8 mouse cellular contexts compared by ENCODE assay signal in genomic region chr12:15817365-15817764, GRCm38 (mm10). TPM values are rescaled to one million over a fixed set of nuclear protein-coding genes. Genes with fewer than 3 reads are reported as not detected.
DNase-seq lines count a peak whose midpoint lies in the region; ATAC-seq and TF ChIP-seq lines count a peak whose summit lies in the region.

No protein-coding gene starts in this region.

- peak overlapping the region; percentile 95 for H3K4me2 ChIP-seq in lung, embryonic 15.5 days
- peak overlapping the region; percentile 77 for H3K4me2 ChIP-seq in embryonic facial prominence, embryonic 15.5 days (replicated peaks)
- peak overlapping the region; percentile 90 for H3K4me2 ChIP-seq in hindbrain, embryonic 14.5 days (replicated peaks)
- H3K4me2 ChIP-seq in limb, embryonic 14.5 days (replicated peaks; ENCODE audit: low read depth, low read length, severe bottlenecking) = peak overlapping the region; percentile 73
- H3K4me2 ChIP-seq in stomach, embryonic 14.5 days (replicated peaks; ENCODE audit: low read depth, low read length) = peak overlapping the region; percentile 79

- no peaks in the 10 kb centered on the region for H3K36me3 ChIP-seq in lung, embryonic 15.5 days
- H3K36me3 ChIP-seq in embryonic facial prominence, embryonic 15.5 days = no peaks in the 10 kb centered on the region
- H3K36me3 ChIP-seq in hindbrain, embryonic 14.5 days (replicated peaks; ENCODE audit: control insufficient read depth, insufficient read depth) = no peaks in the 10 kb centered on the region
- no peaks in the 10 kb centered on the region for H3K36me3 ChIP-seq in limb, embryonic 14.5 days (ENCODE audit: control insufficient read depth, insufficient read depth, low read length)
- H3K36me3 ChIP-seq in stomach, embryonic 14.5 days (ENCODE audit: control insufficient read depth, insufficient read depth, low read length) = no peaks in the 10 kb centered on the region

- DNase-seq in lung, postnatal 4 days = no peak
- DNase-seq in hindbrain, embryonic 14.5 days (ENCODE audit: low spot score) = no peak
- peak; percentile 33 for DNase-seq in limb, embryonic 14.5 days (ENCODE audit: low spot score)
- DNase-seq in cerebellum, postnatal 36 days = no peak

- WGBS in lung, embryonic 15.5 days = 21% methylated on average over 4 of the region's 4 CpGs
- 33% methylated on average over 4 of the region's 4 CpGs for WGBS in embryonic facial prominence, embryonic 15.5 days
- 16% methylated on average over 4 of the region's 4 CpGs for WGBS in hindbrain, embryonic 14.5 days
- 29% methylated on average over 4 of the region's 4 CpGs for WGBS in limb, embryonic 14.5 days
- WGBS in stomach, embryonic 14.5 days = 19% methylated on average over 4 of the region's 4 CpGs

- ATAC-seq in lung, embryonic 15.5 days (ENCODE audit: borderline replicate concordance, extremely low read depth, low FRiP score, low TSS enrichment) = no peak
- no peak for ATAC-seq in embryonic facial prominence, embryonic 15.5 days (ENCODE audit: insufficient number of reproducible peaks, low FRiP score, low TSS enrichment, low read depth)
- ATAC-seq in hindbrain, embryonic 14.5 days (ENCODE audit: low FRiP score) = no peak
- ATAC-seq in limb, embryonic 14.5 days (ENCODE audit: low FRiP score, low read depth) = no peak
- ATAC-seq in stomach, embryonic 14.5 days (ENCODE audit: insufficient number of reproducible peaks, insufficient read depth, low FRiP score, low read depth) = no peak
- no peak for ATAC-seq in activated CD4-positive, CD25-positive, alpha-beta regulatory T cell, adult 4 months

- no peak for TF ChIP-seq POLR2A in limb, embryonic 14.5 days (IDR thresholded peaks at IDR 0.05; ENCODE audit: borderline replicate concordance, extremely low read depth, insufficient read depth, insufficient read length)

- H3K4me1 ChIP-seq in lung, embryonic 15.5 days = peaks cover 18% of the 10 kb centered on the region
- peaks cover 11% of the 10 kb centered on the region; the same call in 1 of the 2 replicates for H3K4me1 ChIP-seq in embryonic facial prominence, embryonic 15.5 days
- no peaks in the 10 kb centered on the region; the same call in 1 of the 2 replicates for H3K4me1 ChIP-seq in hindbrain, embryonic 14.5 days (replicated peaks; ENCODE audit: control insufficient read depth, insufficient read depth, low read length)
- H3K4me1 ChIP-seq in limb, embryonic 14.5 days (ENCODE audit: control insufficient read depth, insufficient read depth, low read length) = peaks cover 3% of the 10 kb centered on the region; the same call in 1 of the 2 replicates
- 0 out of 2 replicates have a peak, but pooled peaks cover 4% of the 10 kb centered on the region for H3K4me1 ChIP-seq in stomach, embryonic 14.5 days (ENCODE audit: control insufficient read depth, insufficient read depth, low read length)

- no peaks in the 10 kb centered on the region for H3K9me3 ChIP-seq in lung, embryonic 15.5 days
- H3K9me3 ChIP-seq in embryonic facial prominence, embryonic 15.5 days (replicated peaks) = no peaks in the 10 kb centered on the region
- H3K9me3 ChIP-seq in hindbrain, embryonic 14.5 days (ENCODE audit: control insufficient read depth, low read length) = no peaks in the 10 kb centered on the region
- H3K9me3 ChIP-seq in limb, embryonic 14.5 days (ENCODE audit: control insufficient read depth, low read length) = no peaks in the 10 kb centered on the region
- no peaks in the 10 kb centered on the region for H3K9me3 ChIP-seq in stomach, embryonic 14.5 days (ENCODE audit: control insufficient read depth, low read depth, low read length)

- H3K4me3 ChIP-seq in lung, embryonic 15.5 days = peak overlapping the region; percentile 69
- peak overlapping the region; percentile 84 for H3K4me3 ChIP-seq in embryonic facial prominence, embryonic 15.5 days (replicated peaks)
- peak overlapping the region; percentile 98 for H3K4me3 ChIP-seq in hindbrain, embryonic 14.5 days (replicated peaks; ENCODE audit: low read length)
- peak overlapping the region; percentile 67 for H3K4me3 ChIP-seq in limb, embryonic 14.5 days (replicated peaks; ENCODE audit: low read length)
- peak overlapping the region; percentile 80 for H3K4me3 ChIP-seq in stomach, embryonic 14.5 days (ENCODE audit: low read depth, low read length)

- peak overlapping the region; percentile 37; the same call in 1 of the 2 replicates for H3K9ac ChIP-seq in lung, embryonic 15.5 days
- peak overlapping the region; percentile 31; the same call in 1 of the 2 replicates for H3K9ac ChIP-seq in embryonic facial prominence, embryonic 15.5 days
- H3K9ac ChIP-seq in hindbrain, embryonic 14.5 days = peak overlapping the region; percentile 100
- peak overlapping the region; percentile 84 for H3K9ac ChIP-seq in limb, embryonic 14.5 days (ENCODE audit: low read depth, low read length, severe bottlenecking)
- H3K9ac ChIP-seq in stomach, embryonic 14.5 days (replicated peaks; ENCODE audit: low read depth, low read length) = peak overlapping the region; percentile 15; the same call in 1 of the 2 replicates

- H3K27me3 ChIP-seq in lung, embryonic 15.5 days = no peaks in the 10 kb centered on the region
- H3K27me3 ChIP-seq in embryonic facial prominence, embryonic 15.5 days = no peaks in the 10 kb centered on the region
- no peaks in the 10 kb centered on the region for H3K27me3 ChIP-seq in hindbrain, embryonic 14.5 days (ENCODE audit: control insufficient read depth, insufficient read depth, low read length)
- no peaks in the 10 kb centered on the region for H3K27me3 ChIP-seq in limb, embryonic 14.5 days (ENCODE audit: control insufficient read depth, insufficient read depth, low read length)
- no peaks in the 10 kb centered on the region for H3K27me3 ChIP-seq in stomach, embryonic 14.5 days (ENCODE audit: control insufficient read depth, insufficient read depth, low read length)

- peak overlapping the region; percentile 61; the same call in 1 of the 2 replicates for H3K27ac ChIP-seq in lung, embryonic 15.5 days
- H3K27ac ChIP-seq in embryonic facial prominence, embryonic 15.5 days (replicated peaks) = peak overlapping the region; percentile 97
- peak overlapping the region; percentile 98 for H3K27ac ChIP-seq in hindbrain, embryonic 14.5 days
- H3K27ac ChIP-seq in limb, embryonic 14.5 days (replicated peaks; ENCODE audit: low read depth, low read length) = peak overlapping the region; percentile 67
- peak overlapping the region; percentile 93 for H3K27ac ChIP-seq in stomach, embryonic 14.5 days (ENCODE audit: low read length)

RNA-seq across cellular contexts. Expression of gene Trib2, which starts 0.6 kb away (rescaled TPM):
- 24.1 and 24.8 TPM in 2 replicates for polyA plus RNA-seq in lung, embryonic 15.5 days (2015; fragmentation: Nextera tagmentation; extraction: Ambion mirVana)
- polyA plus RNA-seq in embryonic facial prominence, embryonic 15.5 days (2015; fragmentation: Nextera tagmentation; extraction: Ambion mirVana) = 50.4 and 50.6 TPM in 2 replicates
- polyA plus RNA-seq in hindbrain, embryonic 14.5 days (2014; fragmentation: Nextera tagmentation; extraction: Ambion mirVana) = 150 and 174 TPM in 2 replicates
- polyA plus RNA-seq in limb, embryonic 14.5 days (2012; rRNA removed) = 44.7 and 53.0 TPM in 2 replicates
- 64.2 and 71.1 TPM in 2 replicates for polyA plus RNA-seq in limb, embryonic 14.5 days (2014; fragmentation: Nextera tagmentation; extraction: Ambion mirVana)
- polyA plus RNA-seq in stomach, embryonic 14.5 days (2014; fragmentation: Nextera tagmentation; extraction: Ambion mirVana) = 22.5 and 25.7 TPM in 2 replicates
- polyA plus RNA-seq in activated CD4-positive, CD25-positive, alpha-beta regulatory T cell, adult 4 months (2017; shearing (Covaris generic)) = 100 to 1,000 TPM in 1 of 2 experiments, 10 to 100 TPM in 1; 90.9 to 103 TPM

Comparison
In these comparisons a context has a peak if more than half of its experiments do, and no peak if none do; other contexts are left out.
1. H3K9ac ChIP-seq: peak in every context shown above with its lines; median percentile 100 in hindbrain, embryonic 14.5 days; 84 in limb, embryonic 14.5 days; 37 in lung, embryonic 15.5 days; 31 in embryonic facial prominence, embryonic 15.5 days; 15 in stomach, embryonic 14.5 days.